Mouse (Mus musculus): ENCODE data around the gene Lck.
"Not testable (repeated sequence)": the region's sequence is repeated elsewhere in the genome, so short reads cannot be mapped to it uniquely, and the experiment has no call there.

Lck gene

GRCm38 (mm10) chr4:129555421-129555861, 18.0 kb downstream of the Lck start:
- DNase-seq (ENCODE audit: low spot score) = peak; percentile 70

DNA sequence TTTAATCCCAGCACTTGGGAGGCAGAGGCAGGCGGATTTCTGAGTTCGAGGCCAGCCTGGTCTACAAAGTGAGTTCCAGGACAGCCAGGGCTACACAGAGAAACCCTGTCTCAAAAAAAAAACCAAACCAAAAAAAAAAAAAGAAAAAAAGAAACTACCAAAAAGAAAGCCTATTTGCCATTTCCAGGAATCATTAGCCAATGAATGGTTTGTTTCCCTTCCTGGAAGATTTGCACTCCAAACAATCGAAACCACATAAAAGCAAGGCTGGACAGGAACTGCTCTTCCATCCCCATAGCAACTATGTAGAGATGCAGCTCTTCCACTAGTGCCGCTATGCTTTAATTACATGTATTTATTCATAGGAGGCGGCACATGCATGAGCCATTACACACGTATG, 18.9 kb downstream of the Lck start:
- not testable (repeated sequence) for DNase-seq (ENCODE audit: low spot score)

- no peak for DNase-seq (ENCODE audit: low spot score)
Observed at GRCm38 (mm10) chr4:129550295-129550694, 23.1 kb downstream of the Lck start.

- no peak for DNase-seq (ENCODE audit: low spot score)
Observed at GRCm38 (mm10) chr4:129549306-129549705, 24.1 kb downstream of the Lck start.

DNA sequence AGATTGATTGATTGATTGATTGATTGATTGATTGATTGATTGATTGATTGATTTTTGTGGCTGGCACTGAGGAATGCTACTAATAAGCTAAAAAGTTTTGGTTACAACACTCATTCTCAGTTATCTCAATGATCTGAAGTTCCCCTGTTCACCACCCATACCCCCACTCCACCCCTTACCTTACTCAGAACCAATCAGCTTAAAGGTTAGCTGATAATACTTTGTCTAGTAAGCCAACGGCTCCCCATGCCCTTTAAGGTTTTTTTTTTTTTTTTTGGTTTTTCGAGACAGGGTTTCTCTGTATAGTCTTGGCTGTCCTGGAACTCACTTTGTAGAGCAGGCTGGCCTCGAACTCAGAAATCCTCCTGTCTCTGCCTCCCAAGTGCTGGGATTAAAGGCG, 25.8 kb downstream of the Lck start:
- DNase-seq (ENCODE audit: low spot score) = not testable (repeated sequence)

GRCm38 (mm10) chr4:129544106-129544505, 29.3 kb downstream of the Lck start:
- no peak for DNase-seq (ENCODE audit: low spot score)

- peak; percentile 97 for DNase-seq (ENCODE audit: low spot score)
Observed at GRCm38 (mm10) chr4:129542592-129543141, 30.8 kb downstream of the Lck start, which contains the start of gene Hdac1. TSS of gene Hdac1 (minus strand) at chr4:129542713.

DNA sequence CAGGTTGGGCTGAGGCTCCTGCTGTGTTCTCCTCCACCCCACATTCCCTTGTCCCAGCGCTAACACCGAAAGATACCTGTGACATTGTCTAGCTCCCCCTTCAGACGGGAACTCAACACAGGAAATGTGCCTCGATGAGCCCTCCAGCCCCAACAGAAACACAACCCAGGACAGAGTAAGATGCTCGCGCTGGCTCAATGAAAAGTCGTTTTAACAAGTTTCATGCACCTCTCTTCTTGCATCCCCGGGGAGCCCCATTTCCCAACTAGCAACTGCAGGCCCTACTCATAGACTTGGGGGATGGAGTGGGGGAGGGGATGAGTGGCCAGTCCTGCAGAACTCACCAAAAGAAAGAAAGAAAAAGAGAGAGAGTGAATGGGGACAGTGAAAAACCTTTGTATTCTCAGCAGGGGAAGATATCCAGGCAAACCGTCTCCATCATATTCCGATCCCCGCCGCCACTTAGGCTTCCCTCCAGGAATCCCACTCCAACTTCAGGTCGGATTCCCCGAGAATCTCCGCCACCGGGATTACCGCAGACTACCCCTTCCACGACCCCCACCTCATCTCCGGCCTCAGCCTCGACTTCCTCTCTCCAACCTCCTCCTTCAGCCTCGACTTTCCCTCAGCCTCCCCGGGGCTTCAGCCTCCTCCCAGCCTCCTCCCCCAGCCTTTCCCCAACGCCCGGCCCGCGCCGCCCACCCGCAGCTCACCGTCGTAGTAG, 31.4 kb downstream of the Lck start:
- DNase-seq (ENCODE audit: low spot score) = no peak

- DNase-seq (ENCODE audit: low spot score) = no peak
Observed at GRCm38 (mm10) chr4:129540012-129540411, 33.4 kb downstream of the Lck start.

DNA sequence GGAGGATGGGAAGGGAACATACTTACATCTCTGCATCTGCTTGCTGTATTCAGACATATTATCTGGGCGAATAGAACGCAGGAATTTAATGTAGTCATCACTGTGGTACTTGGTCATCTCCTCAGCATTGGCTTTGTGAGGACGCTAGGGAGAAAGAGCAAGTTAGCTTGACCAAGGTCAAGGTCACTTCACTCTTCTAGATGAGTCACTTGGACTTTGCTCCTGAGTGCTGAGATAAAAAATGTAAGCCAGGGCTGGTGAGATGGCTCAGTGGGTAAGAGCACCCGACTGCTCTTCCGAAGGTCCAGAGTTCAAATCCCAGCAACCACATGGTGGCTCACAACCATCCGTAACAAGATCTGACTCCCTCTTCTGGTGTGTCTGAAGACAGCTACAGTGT, 44.5 kb downstream of the Lck start:
- not testable (repeated sequence) for DNase-seq (ENCODE audit: low spot score)

DNA sequence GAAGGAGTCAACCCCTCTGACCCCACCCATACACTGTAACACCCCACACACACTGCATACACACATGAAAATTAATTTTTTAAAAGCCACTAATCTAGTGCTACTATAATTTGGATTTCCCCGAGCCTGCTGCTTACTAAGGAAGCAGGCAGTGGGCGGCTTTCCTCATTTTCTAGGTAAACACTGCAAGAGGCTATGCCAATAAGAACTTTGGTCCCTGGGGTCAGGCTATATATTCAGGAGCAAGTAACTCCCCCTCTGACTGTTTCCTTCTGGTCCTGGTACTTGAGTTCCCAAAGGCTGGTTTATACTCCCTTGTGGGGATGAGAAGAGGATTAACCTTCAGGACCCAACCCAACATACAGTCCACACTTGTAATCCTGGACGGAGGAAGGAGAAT, 47.6 kb downstream of the Lck start:
- no peak for DNase-seq (ENCODE audit: low spot score)

GRCm38 (mm10) chr4:129525338-129525737, 48.1 kb downstream of the Lck start:
- DNase-seq (ENCODE audit: low spot score) = no peak

- no peak for DNase-seq (ENCODE audit: low spot score)
Observed at GRCm38 (mm10) chr4:129518519-129518918, 54.9 kb downstream of the Lck start.

DNA sequence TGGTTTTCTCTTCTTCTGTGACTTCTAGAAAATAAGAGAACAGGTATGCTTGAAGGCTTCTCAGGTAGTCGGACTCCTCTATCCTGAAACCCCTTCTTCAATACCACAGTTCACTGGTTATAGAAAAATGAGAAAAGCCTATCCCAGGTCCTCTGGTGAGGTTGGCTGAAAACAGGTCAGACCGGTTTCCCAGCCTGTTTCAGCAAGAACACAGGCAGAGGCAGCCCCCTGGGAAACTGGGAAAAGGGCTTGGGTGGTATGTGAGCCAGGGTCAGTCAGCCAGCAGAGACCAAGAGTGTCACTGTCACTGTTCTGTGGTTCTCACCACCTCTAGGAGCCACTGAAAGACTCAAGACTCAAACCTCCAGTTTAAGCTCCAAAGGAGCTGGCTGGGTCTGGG, 56.5 kb downstream of the Lck start:
- no peak for DNase-seq (ENCODE audit: low spot score)

- peak; percentile 45 for DNase-seq (ENCODE audit: low spot score)
Observed at GRCm38 (mm10) chr4:129514300-129514898, 59.0 kb downstream of the Lck start.

GRCm38 (mm10) chr4:129513891-129514290, 59.5 kb downstream of the Lck start:
- no peak for DNase-seq (ENCODE audit: low spot score)

- DNase-seq (ENCODE audit: low spot score) = peak; percentile 82
Observed at GRCm38 (mm10) chr4:129513086-129513767, 60.2 kb downstream of the Lck start, which contains the start of gene Marcksl1. TSS of gene Marcksl1 (plus strand) at chr4:129513581.

GRCm38 (mm10) chr4:129511413-129512096, 61.9 kb downstream of the Lck start:
- DNase-seq (ENCODE audit: low spot score) = no peak

- no peak for DNase-seq (ENCODE audit: low spot score)
Observed at GRCm38 (mm10) chr4:129510723-129511412, 62.6 kb downstream of the Lck start.

GRCm38 (mm10) chr4:129509650-129510049, 63.8 kb downstream of the Lck start:
- no peak for DNase-seq (ENCODE audit: low spot score)

GRCm38 (mm10) chr4:129508834-129509600, 64.4 kb downstream of the Lck start:
- no peak for DNase-seq (ENCODE audit: low spot score)
